8 mouse cellular contexts compared by ENCODE assay signal in genomic region chr2:169213314-169213713, GRCm38 (mm10).
DNase-seq lines count a peak whose midpoint lies in the region; ATAC-seq lines count a peak whose summit lies in the region.

No protein-coding gene starts in this region.

- ATAC-seq in hindbrain, embryonic 11.5 days (ENCODE audit: low FRiP score) = no peak
- ATAC-seq in hindbrain, embryonic 14.5 days (ENCODE audit: low FRiP score) = no peak
- peak; percentile 69 for ATAC-seq in kidney, embryonic 16.5 days (ENCODE audit: low FRiP score, low TSS enrichment)
- ATAC-seq in intestine, embryonic 15.5 days = no peak

- H3K9me3 ChIP-seq in hindbrain, embryonic 11.5 days (ENCODE audit: control insufficient read depth, low read length) = no peaks in the 10 kb centered on the region
- H3K9me3 ChIP-seq in hindbrain, embryonic 14.5 days (ENCODE audit: control insufficient read depth, low read length) = peaks cover 5% of the 10 kb centered on the region; the same call in 1 of the 2 replicates
- peaks cover 8% of the 10 kb centered on the region for H3K9me3 ChIP-seq in kidney, embryonic 16.5 days (ENCODE audit: low read length)
- no peaks in the 10 kb centered on the region for H3K9me3 ChIP-seq in intestine, embryonic 15.5 days

- H3K9ac ChIP-seq in hindbrain, embryonic 11.5 days (ENCODE audit: low read depth, low read length) = no peak overlapping the region
- H3K9ac ChIP-seq in hindbrain, embryonic 14.5 days = no peak overlapping the region
- 0 out of 2 replicates have a peak overlapping the region, but pooled peaks have one; percentile 38 for H3K9ac ChIP-seq in kidney, embryonic 16.5 days (replicated peaks; ENCODE audit: low read length)
- H3K9ac ChIP-seq in intestine, embryonic 15.5 days = no peak overlapping the region

- H3K4me1 ChIP-seq in hindbrain, embryonic 11.5 days (replicated peaks; ENCODE audit: control insufficient read depth, insufficient read depth, low read length) = no peaks in the 10 kb centered on the region
- 0 out of 2 replicates have a peak, but pooled peaks cover 6% of the 10 kb centered on the region for H3K4me1 ChIP-seq in hindbrain, embryonic 14.5 days (replicated peaks; ENCODE audit: control insufficient read depth, insufficient read depth, low read length)
- peaks cover 16% of the 10 kb centered on the region for H3K4me1 ChIP-seq in kidney, embryonic 16.5 days (ENCODE audit: insufficient read depth, low read length)
- no peaks in the 10 kb centered on the region for H3K4me1 ChIP-seq in intestine, embryonic 15.5 days (replicated peaks)

- no peak overlapping the region for H3K4me2 ChIP-seq in hindbrain, embryonic 11.5 days (replicated peaks; ENCODE audit: low read depth, low read length)
- no peak overlapping the region for H3K4me2 ChIP-seq in hindbrain, embryonic 14.5 days (replicated peaks)
- 0 out of 2 replicates have a peak overlapping the region, but pooled peaks have one; percentile 31 for H3K4me2 ChIP-seq in kidney, embryonic 16.5 days (replicated peaks; ENCODE audit: low read depth, low read length)
- no peak overlapping the region for H3K4me2 ChIP-seq in intestine, embryonic 15.5 days (replicated peaks)

- H3K27me3 ChIP-seq in hindbrain, embryonic 11.5 days (ENCODE audit: control insufficient read depth, insufficient read depth, low read length) = no peaks in the 10 kb centered on the region
- no peaks in the 10 kb centered on the region for H3K27me3 ChIP-seq in hindbrain, embryonic 14.5 days (ENCODE audit: control insufficient read depth, insufficient read depth, low read length)
- no peaks in the 10 kb centered on the region for H3K27me3 ChIP-seq in kidney, embryonic 16.5 days (ENCODE audit: insufficient read depth, low read length)
- H3K27me3 ChIP-seq in intestine, embryonic 15.5 days (replicated peaks) = no peaks in the 10 kb centered on the region

- H3K27ac ChIP-seq in hindbrain, embryonic 11.5 days (ENCODE audit: low read depth, low read length) = no peak overlapping the region
- no peak overlapping the region for H3K27ac ChIP-seq in hindbrain, embryonic 14.5 days
- H3K27ac ChIP-seq in kidney, embryonic 16.5 days (ENCODE audit: low read length) = peak overlapping the region; percentile 54
- H3K27ac ChIP-seq in intestine, embryonic 15.5 days = no peak overlapping the region

- peak; percentile 35 for DNase-seq in hindbrain, embryonic 11.5 days (ENCODE audit: low spot score)
- DNase-seq in hindbrain, embryonic 14.5 days (ENCODE audit: low spot score) = no peak
- DNase-seq in adrenal gland, postnatal 14 days = peak; percentile 27
- peak; percentile 7 to 34 for DNase-seq in heart, adult 9 months (ENCODE audit: low spot score in 2 of 2)
- DNase-seq in testis, postnatal 10 days (ENCODE audit: low spot score) = no peak
- DNase-seq in spleen, postnatal 10 days (ENCODE audit: low spot score in 2 of 2) = no peak

- no peak overlapping the region for H3K4me3 ChIP-seq in hindbrain, embryonic 11.5 days (ENCODE audit: low read depth, low read length)
- no peak overlapping the region for H3K4me3 ChIP-seq in hindbrain, embryonic 14.5 days (replicated peaks; ENCODE audit: low read length)
- no peak overlapping the region for H3K4me3 ChIP-seq in kidney, embryonic 16.5 days (ENCODE audit: low read length)
- H3K4me3 ChIP-seq in intestine, embryonic 15.5 days (replicated peaks) = no peak overlapping the region

- WGBS in hindbrain, embryonic 11.5 days = 55% methylated on average over 10 of the region's 10 CpGs
- 49% methylated on average over 10 of the region's 10 CpGs for WGBS in hindbrain, embryonic 14.5 days
- 10% methylated on average over 10 of the region's 10 CpGs for WGBS in kidney, embryonic 16.5 days
- WGBS in intestine, embryonic 15.5 days = 52% methylated on average over 10 of the region's 10 CpGs

- H3K36me3 ChIP-seq in hindbrain, embryonic 11.5 days (ENCODE audit: control insufficient read depth, insufficient read depth, low read length) = no peaks in the 10 kb centered on the region
- H3K36me3 ChIP-seq in hindbrain, embryonic 14.5 days (replicated peaks; ENCODE audit: control insufficient read depth, insufficient read depth) = no peaks in the 10 kb centered on the region
- H3K36me3 ChIP-seq in kidney, embryonic 16.5 days (ENCODE audit: insufficient read depth, low read length) = no peaks in the 10 kb centered on the region
- no peaks in the 10 kb centered on the region for H3K36me3 ChIP-seq in intestine, embryonic 15.5 days

Comparison
In these comparisons a context has a peak if more than half of its experiments do, and no peak if none do; other contexts are left out.
1. DNase-seq: peak in hindbrain, embryonic 11.5 days (single experiment), adrenal gland, postnatal 14 days (single experiment) and heart, adult 9 months (2 of 2); none in hindbrain, embryonic 14.5 days (single experiment), testis, postnatal 10 days (single experiment) and spleen, postnatal 10 days (0 of 2).